Mouse (Mus musculus) right cerebral cortex, adult 2 months (tissue): Measurements from ENCODE around the gene Hint2.

ENCODE experiments used
- DNase-seq, 2 experiments: peaks; one replicate each; pipeline ENCODE4 v3.0.0; 2021 to 2022; ENCODE audit warnings: low spot score in 2 of 2

Gene Hint2

DNA sequence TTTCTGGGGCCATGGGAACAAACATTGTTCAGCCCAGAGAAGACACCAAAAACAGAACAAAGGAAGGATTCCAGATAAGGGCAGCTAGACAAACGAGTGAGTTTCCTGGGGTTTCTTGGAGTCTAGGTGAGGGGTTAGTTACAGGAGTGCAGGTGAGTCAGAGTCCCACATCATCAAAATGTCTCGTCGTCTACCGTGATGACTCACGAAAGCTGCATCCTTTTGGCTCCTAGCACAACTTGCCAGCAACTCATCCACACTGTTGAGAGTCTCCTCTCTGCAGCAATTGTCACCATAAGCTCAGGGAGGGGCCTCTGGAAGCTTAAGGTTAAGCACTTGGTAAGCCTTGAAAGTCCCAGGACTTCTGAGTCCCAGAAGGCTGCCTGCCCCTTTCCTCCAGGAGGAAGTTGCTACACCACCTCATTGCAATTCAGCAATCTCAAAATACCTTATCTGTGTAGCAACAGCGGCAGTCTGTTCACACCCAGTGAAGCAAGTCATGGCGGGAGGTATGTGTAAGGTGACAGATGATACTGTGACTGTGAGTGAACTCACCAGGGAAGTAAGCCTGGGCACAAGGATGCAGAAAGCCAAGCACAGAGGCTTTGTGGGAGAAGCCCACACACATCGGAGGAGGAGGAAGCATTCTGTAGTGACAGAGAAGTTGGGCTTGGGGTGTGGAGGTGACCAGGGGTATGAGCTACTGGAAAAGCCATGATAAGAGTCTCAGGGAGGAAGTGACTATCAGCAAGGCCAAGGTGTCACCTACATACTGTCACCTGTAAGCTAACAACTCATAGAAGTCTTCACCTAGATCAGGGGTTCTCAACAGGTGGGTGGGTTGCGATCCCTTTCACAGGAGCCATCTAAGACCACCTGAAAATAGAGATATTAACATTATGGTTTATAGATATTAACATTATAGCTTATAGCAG is 51.2 kb downstream of the Hint2 start:
- no peak for DNase-seq
